Comparison of ENCODE assay signal across 8 mouse cellular contexts in the genomic region with DNA sequence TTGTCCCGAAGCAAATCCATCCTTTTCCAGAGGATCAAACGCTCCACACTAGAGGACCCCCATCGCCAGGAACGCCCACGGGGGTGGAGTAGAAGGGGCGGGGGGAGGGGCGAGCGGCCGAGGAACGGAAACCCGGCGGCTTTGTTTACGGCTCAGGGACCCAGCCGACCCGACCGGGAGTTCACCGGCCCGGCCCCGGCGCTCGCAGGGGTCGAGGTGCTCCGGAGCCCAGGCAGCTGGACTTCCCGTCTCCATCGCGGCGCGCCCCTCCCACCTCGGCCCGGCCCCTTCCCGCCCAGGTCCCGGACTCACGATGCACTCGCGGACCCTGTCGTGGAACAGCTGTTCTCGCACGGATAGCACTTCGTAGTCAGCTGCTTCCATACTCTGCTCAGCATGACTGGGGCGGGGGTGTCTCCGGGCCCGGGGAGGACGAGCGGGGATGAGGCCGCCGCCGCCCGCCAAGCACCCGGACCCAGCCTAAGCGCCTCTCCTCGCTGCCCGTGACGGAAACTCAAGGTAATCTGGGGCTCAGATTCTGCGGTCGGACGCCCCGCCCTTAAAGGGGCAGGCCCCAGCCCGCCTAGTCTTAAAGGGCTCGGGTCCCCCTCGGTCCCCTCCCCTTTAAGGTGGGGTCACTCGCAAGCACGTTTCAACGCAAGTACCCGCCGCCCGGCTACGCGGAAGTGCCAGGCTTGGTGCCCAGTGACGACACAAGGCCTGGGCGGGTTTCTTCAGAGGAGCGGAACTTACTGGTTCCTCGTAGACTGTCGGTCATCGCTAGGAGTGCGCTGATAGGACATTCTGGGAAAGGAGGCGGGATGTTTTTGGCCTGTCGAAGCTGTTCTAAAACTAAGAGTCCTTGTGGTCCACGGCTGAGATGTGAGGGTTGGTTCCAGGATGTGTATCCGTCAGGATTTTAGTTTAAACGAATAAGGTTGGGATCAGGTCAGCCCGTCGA. TPM values are rescaled to one million over a fixed set of nuclear protein-coding genes. Genes with fewer than 3 reads are reported as not detected.
DNase-seq lines count a peak whose midpoint lies in the region; ATAC-seq and TF ChIP-seq lines count a peak whose summit lies in the region.

A gene (minus strand): TSS at position 694 of the 961 bp plus-strand sequence.

- no peaks in the 10 kb centered on the region for H3K4me1 ChIP-seq in bone marrow, adult 2 months (ENCODE audit: control insufficient read depth, insufficient read depth, low read length)
- peaks cover 26% of the 10 kb centered on the region for H3K4me1 ChIP-seq in embryonic facial prominence, embryonic 15.5 days
- H3K4me1 ChIP-seq in limb, embryonic 14.5 days (ENCODE audit: control insufficient read depth, insufficient read depth, low read length): peaks cover 14% of the 10 kb centered on the region; the same call in 1 of the 2 replicates
- H3K4me1 ChIP-seq in midbrain, postnatal 0 days (ENCODE audit: insufficient read depth, low read length): peaks cover 10% of the 10 kb centered on the region; the same call in 1 of the 2 replicates

- whole genome bisulfite sequencing in bone marrow, adult 2 months: under 1% methylated on average over 82 of the region's 82 CpGs
- under 1% methylated on average over 81 of the region's 82 CpGs for WGBS in embryonic facial prominence, embryonic 15.5 days
- WGBS in limb, embryonic 14.5 days: 3% methylated on average over 70 of the region's 82 CpGs
- under 1% methylated on average over 82 of the region's 82 CpGs for WGBS in midbrain, postnatal 0 days

- H3K4me2 ChIP-seq in embryonic facial prominence, embryonic 15.5 days (replicated peaks): peak within 1 kb of the TSS; percentile 74
- H3K4me2 ChIP-seq in limb, embryonic 14.5 days (replicated peaks; ENCODE audit: low read depth, low read length, severe bottlenecking): peak within 1 kb of the TSS; percentile 79
- H3K4me2 ChIP-seq in midbrain, postnatal 0 days (ENCODE audit: low read depth, low read length, poor library complexity, severe bottlenecking): peak within 1 kb of the TSS; percentile 69

- no peaks in the 10 kb centered on the region for H3K27me3 ChIP-seq in embryonic facial prominence, embryonic 15.5 days
- no peaks in the 10 kb centered on the region for H3K27me3 ChIP-seq in limb, embryonic 14.5 days (ENCODE audit: control insufficient read depth, insufficient read depth, low read length)
- H3K27me3 ChIP-seq in midbrain, postnatal 0 days (ENCODE audit: insufficient read depth, low read length): no peaks in the 10 kb centered on the region

- H3K9me3 ChIP-seq in embryonic facial prominence, embryonic 15.5 days (replicated peaks): no peaks in the 10 kb centered on the region
- H3K9me3 ChIP-seq in limb, embryonic 14.5 days (ENCODE audit: control insufficient read depth, low read length): no peaks in the 10 kb centered on the region
- no peaks in the 10 kb centered on the region for H3K9me3 ChIP-seq in midbrain, postnatal 0 days (ENCODE audit: low read length)

- TF ChIP-seq CTCF in bone marrow, adult 2 months (IDR thresholded peaks at IDR 0.05; ENCODE audit: control insufficient read depth, insufficient read depth, low read length): no peak
- no peak for TF ChIP-seq CTCF in midbrain, postnatal 0 days (IDR thresholded peaks at IDR 0.05)

- peaks cover 12% of the 10 kb centered on the region for H3K36me3 ChIP-seq in embryonic facial prominence, embryonic 15.5 days
- H3K36me3 ChIP-seq in limb, embryonic 14.5 days (ENCODE audit: control insufficient read depth, insufficient read depth, low read length): peaks cover 5% of the 10 kb centered on the region
- H3K36me3 ChIP-seq in midbrain, postnatal 0 days (ENCODE audit: insufficient read depth, low read length): peaks cover 5% of the 10 kb centered on the region; the same call in 1 of the 2 replicates

- TF ChIP-seq POLR2A in bone marrow, adult 2 months (IDR thresholded peaks at IDR 0.05; ENCODE audit: borderline replicate concordance, control insufficient read depth, low read depth, low read length): peak; percentile 61; the same call in 1 of the 2 replicates
- peak; percentile 38; the same call in 1 of the 2 replicates for TF ChIP-seq POLR2A in limb, embryonic 14.5 days (IDR thresholded peaks at IDR 0.05; ENCODE audit: borderline replicate concordance, extremely low read depth, insufficient read depth, insufficient read length)

- peak within 1 kb of the TSS; percentile 93 for H3K27ac ChIP-seq in bone marrow, adult 2 months (ENCODE audit: control insufficient read depth, insufficient read depth, low read depth, low read length, poor library complexity)
- peak within 1 kb of the TSS; percentile 97 for H3K27ac ChIP-seq in embryonic facial prominence, embryonic 15.5 days (replicated peaks)
- H3K27ac ChIP-seq in limb, embryonic 14.5 days (replicated peaks; ENCODE audit: low read depth, low read length): peak within 1 kb of the TSS; percentile 96
- peak within 1 kb of the TSS; percentile 90 for H3K27ac ChIP-seq in midbrain, postnatal 0 days (ENCODE audit: low read depth, low read length)

- H3K9ac ChIP-seq in embryonic facial prominence, embryonic 15.5 days: peak within 1 kb of the TSS; percentile 85
- peak within 1 kb of the TSS; percentile 91 for H3K9ac ChIP-seq in limb, embryonic 14.5 days (ENCODE audit: low read depth, low read length, severe bottlenecking)
- peak within 1 kb of the TSS; percentile 84 for H3K9ac ChIP-seq in midbrain, postnatal 0 days (replicated peaks; ENCODE audit: low read length, poor library complexity, severe bottlenecking)

- H3K4me3 ChIP-seq in bone marrow, adult 2 months (replicated peaks; ENCODE audit: control insufficient read depth, low read depth, low read length): peak within 1 kb of the TSS; percentile 93
- peak within 1 kb of the TSS; percentile 89 for H3K4me3 ChIP-seq in embryonic facial prominence, embryonic 15.5 days (replicated peaks)
- peak within 1 kb of the TSS; percentile 94 for H3K4me3 ChIP-seq in limb, embryonic 14.5 days (replicated peaks; ENCODE audit: low read length)
- H3K4me3 ChIP-seq in midbrain, postnatal 0 days (ENCODE audit: low read depth, low read length): peak within 1 kb of the TSS; percentile 91

- DNase-seq in 416B (ENCODE audit: low read depth): peak; percentile 100
- peak; percentile 99 for DNase-seq in heart, adult 8-10 months (ENCODE audit: low spot score)
- peak; percentile 100 for DNase-seq in kidney, adult 9 months
- DNase-seq in limb, embryonic 14.5 days (ENCODE audit: low spot score): peak; percentile 99
- peak; percentile 100 for DNase-seq in midbrain, postnatal 0 days (ENCODE audit: low spot score)
- peak; percentile 95 to 96 for DNase-seq in spleen, postnatal 14 days (ENCODE audit: low spot score in 2 of 2)

- ATAC-seq in embryonic facial prominence, embryonic 15.5 days (ENCODE audit: insufficient number of reproducible peaks, low FRiP score, low TSS enrichment, low read depth): peak; percentile 99
- peak; percentile 97 for ATAC-seq in limb, embryonic 14.5 days (ENCODE audit: low FRiP score, low read depth)
- ATAC-seq in midbrain, postnatal 0 days (ENCODE audit: low FRiP score): peak; percentile 99

RNA-seq across cellular contexts. Expression of the gene that starts here (rescaled TPM):
- polyA plus RNA-seq in bone marrow, adult 2 months (2011; ENCODE audit: insufficient read depth, insufficient read length, low replicate concordance, missing spikeins): 32.7 and 73.3 TPM in 2 replicates
- polyA plus RNA-seq in embryonic facial prominence, embryonic 15.5 days (2015; fragmentation: Nextera tagmentation; extraction: Ambion mirVana): 21.7 and 22.0 TPM in 2 replicates
- 10 to 100 TPM in 2 of 4 experiments, 1 to 10 TPM in 2; 7.3 to 12.2 (median 10.0) TPM for total RNA-seq in heart, adult 8-10 months (2022)
- 66.8 and 145 TPM in 2 replicates for polyA plus RNA-seq in limb, embryonic 14.5 days (2012; rRNA removed)
- 5.5 and 7.8 TPM in 2 replicates for polyA plus RNA-seq in limb, embryonic 14.5 days (2014; fragmentation: Nextera tagmentation; extraction: Ambion mirVana)
- total RNA-seq in midbrain, postnatal 0 days (2014; rRNA removed): 46.0 and 56.9 TPM in 2 replicates
- 19.6 and 21.7 TPM in 2 replicates for polyA plus RNA-seq in midbrain, postnatal 0 days (2015; fragmentation: Nextera tagmentation; extraction: Ambion mirVana)

Comparison
In these comparisons a context has a peak if more than half of its experiments do, and no peak if none do; other contexts are left out.
1. Peak in every context shown above with its lines: DNase-seq, ATAC-seq, H3K4me3 ChIP-seq and H3K27ac ChIP-seq.